Mouse (Mus musculus) brain, embryonic 14.5 days (tissue): ENCODE results near the gene Slc26a1.

ENCODE experiments used
- CTCF ChIP-seq: fragments of 200-500 bp; IDR thresholded peaks from 2 replicates; pipeline ENCODE4 v1.5.1; 2012; ENCODE audit warnings: inconsistent platforms, mild to moderate bottlenecking, moderate library complexity, borderline replicate concordance; ENCODE audit not compliant: insufficient read depth, insufficient read length; ENCODE audit errors: extremely low read depth
- POLR2A ChIP-seq: fragments of 200-500 bp; IDR thresholded peaks from 2 replicates; pipeline ENCODE4 v1.6.1; 2012; ENCODE audit warnings: mild to moderate bottlenecking, inconsistent platforms, borderline replicate concordance; ENCODE audit not compliant: poor library complexity, insufficient read depth, insufficient read length, severe bottlenecking; ENCODE audit errors: extremely low read depth

- TF ChIP-seq CTCF, result no peak
- TF ChIP-seq POLR2A, result peak; percentile 7; the same call in 1 of the 2 replicates
These were observed 2.4 kb upstream of the Slc26a1 start for GRCm38 (mm10) chr5:108677605-108678295.
